Comparison of ENCODE assay signal across 17 mouse cellular contexts in genomic region chrX:11388860-11389259, GRCm38 (mm10).
DNase-seq lines count a peak whose midpoint lies in the region; ATAC-seq and TF ChIP-seq lines count a peak whose summit lies in the region.
"Had no signal": no experiment of that assay in that cellular context is flagged by ENCODE, and none has a peak within 500 bp of the region (broad histone marks: within the 10 kb centered on the region; RNA-seq: fewer than 3 reads in every experiment).

No protein-coding gene starts in this region.

- no peaks in the 10 kb centered on the region for H3K9me3 ChIP-seq in kidney, embryonic 16.5 days (ENCODE audit: low read length)
- H3K9me3 ChIP-seq in stomach, embryonic 15.5 days, result no peaks in the 10 kb centered on the region
- H3K9me3 ChIP-seq: G1E; hindbrain, embryonic 12.5 days; midbrain, embryonic 12.5 days had no signal

- no peak for TF ChIP-seq POLR2A in lung, adult 2 months (IDR thresholded peaks at IDR 0.05; ENCODE audit: borderline replicate concordance, extremely low read depth, low read depth, low read length)

- no peak for TF ChIP-seq CTCF in lung, adult 2 months (IDR thresholded peaks at IDR 0.05; ENCODE audit: insufficient read depth, low read length)

- no peak overlapping the region for H3K4me3 ChIP-seq in kidney, embryonic 16.5 days (ENCODE audit: low read length)
- H3K4me3 ChIP-seq in lung, adult 2 months (replicated peaks; ENCODE audit: extremely low read depth, low read depth, low read length), result no peak overlapping the region
- H3K4me3 ChIP-seq in stomach, embryonic 15.5 days (replicated peaks), result no peak overlapping the region
- H3K4me3 ChIP-seq: erythroblast, embryonic 14.5 days; hindbrain, embryonic 12.5 days; left cerebral cortex, adult 2 months; midbrain, embryonic 12.5 days had no signal

- no peaks in the 10 kb centered on the region for H3K36me3 ChIP-seq in kidney, embryonic 16.5 days (ENCODE audit: insufficient read depth, low read length)
- H3K36me3 ChIP-seq in stomach, embryonic 15.5 days, result no peaks in the 10 kb centered on the region
- H3K36me3 ChIP-seq: G1E; hindbrain, embryonic 12.5 days; midbrain, embryonic 12.5 days had no signal

- H3K27me3 ChIP-seq in kidney, embryonic 16.5 days (ENCODE audit: insufficient read depth, low read length), result peaks cover 11% of the 10 kb centered on the region; the same call in 1 of the 2 replicates
- no peaks in the 10 kb centered on the region for H3K27me3 ChIP-seq in stomach, embryonic 15.5 days (replicated peaks)
- H3K27me3 ChIP-seq: midbrain, embryonic 12.5 days had no signal

- intact Hi-C loops in heart, postnatal 36 days (cut with DNase I), result no loop called here

- no peak overlapping the region for H3K27ac ChIP-seq in kidney, embryonic 16.5 days (ENCODE audit: low read length)
- H3K27ac ChIP-seq in stomach, embryonic 15.5 days, result no peak overlapping the region
- H3K27ac ChIP-seq: hindbrain, embryonic 12.5 days; left cerebral cortex, adult 2 months; midbrain, embryonic 12.5 days had no signal

- no peak overlapping the region for H3K9ac ChIP-seq in kidney, embryonic 16.5 days (replicated peaks; ENCODE audit: low read length)
- no peak overlapping the region for H3K9ac ChIP-seq in stomach, embryonic 15.5 days
- H3K9ac ChIP-seq: hindbrain, embryonic 12.5 days; liver, postnatal 0 days; midbrain, embryonic 12.5 days had no signal

- no peaks in the 10 kb centered on the region for H3K4me1 ChIP-seq in kidney, embryonic 16.5 days (ENCODE audit: insufficient read depth, low read length)
- H3K4me1 ChIP-seq in lung, adult 2 months (ENCODE audit: control insufficient read depth, insufficient read depth, low read length), result no peaks in the 10 kb centered on the region
- H3K4me1 ChIP-seq in stomach, embryonic 15.5 days, result no peaks in the 10 kb centered on the region
- H3K4me1 ChIP-seq: midbrain, embryonic 12.5 days had no signal

- ATAC-seq in kidney, embryonic 16.5 days (ENCODE audit: low FRiP score, low TSS enrichment), result peak; percentile 79
- peak; percentile 43; the same call in 1 of the 2 replicates for ATAC-seq in stomach, embryonic 15.5 days (ENCODE audit: insufficient read depth, low FRiP score, low read depth)
- ATAC-seq: liver, postnatal 0 days had no signal

- H3K4me2 ChIP-seq in kidney, embryonic 16.5 days (replicated peaks; ENCODE audit: low read depth, low read length), result no peak overlapping the region
- H3K4me2 ChIP-seq in stomach, embryonic 15.5 days, result no peak overlapping the region
- H3K4me2 ChIP-seq: hindbrain, embryonic 12.5 days; midbrain, embryonic 12.5 days had no signal

- no peak for DNase-seq in kidney, adult 11 months
- DNase-seq in heart, postnatal 36 days, result peak; percentile 5 to 14
- DNase-seq in lung, adult 2 months, result peak; percentile 8
- no peak for DNase-seq in frontal cortex, postnatal 14 days (ENCODE audit: low spot score in 2 of 2)
- no peak for DNase-seq in embryo, embryonic 10 days (ENCODE audit: low spot score)
- DNase-seq: adrenal gland, postnatal 10 days; cerebellum, adult 9-10 months; liver, postnatal 0 days; right cerebral cortex, postnatal 4 days; thymus, postnatal 4 days had no signal

- 66% methylated on average over 9 of the region's 9 CpGs for WGBS in kidney, embryonic 16.5 days
- 71% methylated on average over 9 of the region's 9 CpGs for WGBS in lung, adult 2 months
- 54% methylated on average over 9 of the region's 9 CpGs for WGBS in stomach, embryonic 15.5 days

Comparison
In these comparisons a context has a peak if more than half of its experiments do, and no peak if none do; other contexts are left out.
1. DNase-seq: peak in heart, postnatal 36 days (2 of 2) and lung, adult 2 months (single experiment); none in kidney, adult 11 months (single experiment), frontal cortex, postnatal 14 days (0 of 2) and embryo, embryonic 10 days (single experiment).